Mouse (Mus musculus): ENCODE data around the gene Cacna1c. TPM values are rescaled to one million over a fixed set of nuclear protein-coding genes. Genes with fewer than 3 reads are reported as not detected.
"Not testable (repeated sequence)": the region's sequence is repeated elsewhere in the genome, so short reads cannot be mapped to it uniquely, and the experiment has no call there.

Cacna1c gene
- total RNA-seq, 2 experiments from 2014 or later = 73.0 to 73.5 TPM

GRCm38 (mm10) chr6:119213375-119213774 is 17.2 kb upstream of the Cacna1c start:
- no peak for DNase-seq (ENCODE audit: low spot score in 2 of 2)

- not testable (repeated sequence) for DNase-seq (ENCODE audit: low spot score in 2 of 2)
These were observed 9.8 kb upstream of the Cacna1c start for GRCm38 (mm10) chr6:119206006-119206405.

GRCm38 (mm10) chr6:119204915-119205314 is 8.7 kb upstream of the Cacna1c start:
- DNase-seq (ENCODE audit: low spot score in 2 of 2) = no peak

- no peak for DNase-seq (ENCODE audit: low spot score in 2 of 2)
These were observed 8.1 kb upstream of the Cacna1c start for GRCm38 (mm10) chr6:119204286-119204685.

- no peak for DNase-seq (ENCODE audit: low spot score in 2 of 2)
These were observed 5.4 kb upstream of the Cacna1c start for GRCm38 (mm10) chr6:119201575-119201974.

GRCm38 (mm10) chr6:119200362-119200761 is 4.1 kb upstream of the Cacna1c start:
- DNase-seq (ENCODE audit: low spot score in 2 of 2) = no peak

- no peak for DNase-seq (ENCODE audit: low spot score in 2 of 2)
These were observed 3.2 kb upstream of the Cacna1c start for GRCm38 (mm10) chr6:119199274-119199879.

GRCm38 (mm10) chr6:119198534-119199273 is 2.5 kb upstream of the Cacna1c start:
- DNase-seq (ENCODE audit: low spot score in 2 of 2) = peak in 1 of 2 experiments; percentile 69

- no peak for DNase-seq (ENCODE audit: low spot score in 2 of 2)
These were observed 1.6 kb downstream of the Cacna1c start for GRCm38 (mm10) chr6:119194601-119195000.

GRCm38 (mm10) chr6:119194161-119194560 is 2.1 kb downstream of the Cacna1c start:
- DNase-seq (ENCODE audit: low spot score in 2 of 2) = no peak

GRCm38 (mm10) chr6:119193571-119194154 is 2.6 kb downstream of the Cacna1c start:
- DNase-seq (ENCODE audit: low spot score in 2 of 2) = no peak

- no peak for DNase-seq (ENCODE audit: low spot score in 2 of 2)
These were observed 4.7 kb downstream of the Cacna1c start for GRCm38 (mm10) chr6:119191478-119191877.

GRCm38 (mm10) chr6:119187631-119188030 is 8.6 kb downstream of the Cacna1c start:
- DNase-seq (ENCODE audit: low spot score in 2 of 2) = no peak

GRCm38 (mm10) chr6:119186658-119187057 is 9.6 kb downstream of the Cacna1c start:
- peak in 1 of 2 experiments; percentile 41 for DNase-seq (ENCODE audit: low spot score in 2 of 2)

GRCm38 (mm10) chr6:119183781-119184180 is 12.4 kb downstream of the Cacna1c start:
- no peak for DNase-seq (ENCODE audit: low spot score in 2 of 2)

GRCm38 (mm10) chr6:119182211-119182610 is 14.0 kb downstream of the Cacna1c start:
- no peak for DNase-seq (ENCODE audit: low spot score in 2 of 2)

- no peak for DNase-seq (ENCODE audit: low spot score in 2 of 2)
These were observed 16.0 kb downstream of the Cacna1c start for GRCm38 (mm10) chr6:119180188-119180587.

- DNase-seq (ENCODE audit: low spot score in 2 of 2) = no peak
These were observed 19.1 kb downstream of the Cacna1c start for GRCm38 (mm10) chr6:119177101-119177500.

- DNase-seq (ENCODE audit: low spot score in 2 of 2) = no peak
These were observed 20.1 kb downstream of the Cacna1c start for GRCm38 (mm10) chr6:119176103-119176502.

- peak; percentile 81 to 91 for DNase-seq (ENCODE audit: low spot score in 2 of 2)
These were observed 21.0 kb downstream of the Cacna1c start, which contains the start of gene Dcp1b for GRCm38 (mm10) chr6:119175078-119175853. Gene Dcp1b (plus strand): TSS chr6:119175253.

GRCm38 (mm10) chr6:119174307-119175074 is 21.7 kb downstream of the Cacna1c start:
- no peak for DNase-seq (ENCODE audit: low spot score in 2 of 2)

All from layer of hippocampus, adult 18-20 months (tissue).